Mouse (Mus musculus) CH12.LX (cell line): Measurements from ENCODE around the gene Dnajc16.

Experiments used
- CTCF ChIP-seq, 2 experiments: IDR thresholded peaks in 1 of 2; conservative IDR thresholded peaks in 1 of 2; 2 replicates each; pipeline ENCODE4 v1.5.1; 2011 to 2012; ENCODE audit warnings: low read depth in 2 of 2, low read length in 2 of 2, improper control_type of control experiment in 1 of 2, inconsistent platforms in 1 of 2, mild to moderate bottlenecking in 1 of 2, moderate library complexity in 1 of 2
- IRF4 ChIP-seq: IDR thresholded peaks from 2 replicates; pipeline ENCODE4 v1.6.1; 2014; ENCODE audit warnings: low read depth, mild to moderate bottlenecking, inconsistent platforms, low read length, improper control_type of control experiment
- MEF2A ChIP-seq: IDR thresholded peaks from 2 replicates; pipeline ENCODE4 v1.6.1; 2014; ENCODE audit warnings: low read depth, mild to moderate bottlenecking, inconsistent platforms, low read length, improper control_type of control experiment, borderline replicate concordance
- POLR2A ChIP-seq: IDR thresholded peaks from 2 replicates; pipeline ENCODE4 v1.6.1; 2011; ENCODE audit warnings: low read depth, mild to moderate bottlenecking, improper control_type of control experiment, low read length

DNA sequence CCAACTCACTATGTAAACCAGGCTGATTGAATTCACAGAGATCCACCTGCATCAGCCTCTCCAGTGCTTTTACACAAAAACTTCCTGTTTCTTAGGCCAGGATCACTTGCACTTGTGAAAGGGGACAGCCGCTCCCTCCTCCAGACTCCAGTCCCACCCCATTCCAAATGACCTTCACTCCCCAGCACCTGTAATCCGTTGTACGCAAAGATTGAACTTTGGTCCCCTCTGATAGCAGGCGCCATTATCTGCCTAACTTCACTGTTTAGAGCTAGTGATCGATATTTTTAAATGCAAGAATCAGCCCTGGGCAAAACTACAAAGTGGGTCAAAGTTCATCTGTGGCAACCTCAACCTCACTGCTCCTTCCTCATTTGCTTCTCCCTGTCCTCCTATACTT lies 59.0 kb downstream of the Dnajc16 start:
- TF ChIP-seq IRF4: no peak
- no peak for TF ChIP-seq POLR2A
- no peak for TF ChIP-seq MEF2A
- no peak for TF ChIP-seq CTCF (conservative IDR thresholded peaks at IDR 0.05 in 1 of 2, IDR thresholded peaks at IDR 0.05 in 1 of 2; ENCODE audit: low read depth in 2 of 2, low read length in 2 of 2)
